Mouse (Mus musculus) ES-Bruce4 (cell line): ENCODE measurements around the gene Skor1. TPM values are rescaled to one million over a fixed set of nuclear protein-coding genes. Genes with fewer than 3 reads are reported as not detected.

Experiments used
- H3K27ac ChIP-seq: 2 replicates; pipeline ENCODE4 v1.5.1; 2012; ENCODE audit warnings: low read length, inconsistent platforms; ENCODE audit not compliant: insufficient read depth
- H3K27me3 ChIP-seq: 2 replicates; pipeline ENCODE4 v1.6.1; 2012; ENCODE audit warnings: mild to moderate bottlenecking, low read length, inconsistent platforms; ENCODE audit not compliant: control insufficient read depth, poor library complexity, insufficient read depth, severe bottlenecking
- H3K36me3 ChIP-seq: 2 replicates; pipeline ENCODE4 v1.6.1; 2012; ENCODE audit warnings: inconsistent platforms, mild to moderate bottlenecking, low read length, moderate library complexity; ENCODE audit not compliant: control insufficient read depth, poor library complexity, insufficient read depth, severe bottlenecking
- H3K4me1 ChIP-seq: one replicate; pipeline ENCODE4 v1.8.1; 2011; ENCODE audit warnings: low read length; ENCODE audit not compliant: control insufficient read depth, insufficient read depth
- H3K4me3 ChIP-seq: 2 replicates; pipeline ENCODE4 v1.5.1; 2011; ENCODE audit warnings: low read depth, mild to moderate bottlenecking, low read length
- H3K9ac ChIP-seq: 2 replicates; pipeline ENCODE4 v1.6.1; 2012; ENCODE audit warnings: low read depth, mild to moderate bottlenecking, inconsistent platforms; ENCODE audit not compliant: poor library complexity, severe bottlenecking
- H3K9me3 ChIP-seq: replicated peaks from 2 replicates; pipeline ENCODE4 v1.6.1; 2012; ENCODE audit warnings: mild to moderate bottlenecking, low read length, inconsistent platforms; ENCODE audit not compliant: control insufficient read depth, poor library complexity, insufficient read depth, severe bottlenecking
- CTCF ChIP-seq: IDR thresholded peaks from one replicate; pipeline ENCODE4 v1.8.1; 2011; ENCODE audit warnings: low read depth, low read length
- EP300 ChIP-seq: IDR thresholded peaks from 2 replicates; pipeline ENCODE4 v1.6.1; 2011; ENCODE audit warnings: low read depth, low read length; ENCODE audit not compliant: insufficient read depth
- POLR2A ChIP-seq: IDR thresholded peaks from one replicate; pipeline ENCODE4 v1.8.1; 2011; ENCODE audit warnings: low read length; ENCODE audit not compliant: insufficient read depth
- polyA plus RNA-seq: library from polyadenylated mRNA; stranded (reverse); fragments of >200 nt; gene quantifications from 2 replicates; pipeline ENCODE4 v1.2.4, GENCODE M21; 2011; ENCODE audit warnings: low read depth; ENCODE audit not compliant: missing spikeins, insufficient read depth, insufficient read length

Skor1 gene
- polyA plus RNA-seq, 1 experiment: not detected

- Histone ChIP-seq H3K27me3 (no peaks in the 10 kb centered on the region), H3K27ac (no peak overlapping the region), H3K9ac (no peak overlapping the region), H3K4me1 (no peaks in the 10 kb centered on the region), H3K9me3 (no peaks in the 10 kb centered on the region), H3K36me3 (no peaks in the 10 kb centered on the region), H3K4me3 (no peak overlapping the region)
- TF ChIP-seq EP300 (no peak), CTCF (no peak), POLR2A (no peak)
These were observed 48.1 kb downstream of the Skor1 start for GRCm38 (mm10) chr9:63100660-63101059.

- H3K4me1 ChIP-seq: no peaks in the 10 kb centered on the region
- TF ChIP-seq EP300: no peak
- TF ChIP-seq CTCF: no peak
- no peak for TF ChIP-seq POLR2A
- no peaks in the 10 kb centered on the region for H3K36me3 ChIP-seq
- H3K4me3 ChIP-seq: no peak overlapping the region
- H3K9me3 ChIP-seq: no peaks in the 10 kb centered on the region
- H3K27me3 ChIP-seq: no peaks in the 10 kb centered on the region
- no peak overlapping the region for H3K27ac ChIP-seq
- no peak overlapping the region for H3K9ac ChIP-seq
These were observed 48.9 kb downstream of the Skor1 start for GRCm38 (mm10) chr9:63099876-63100275.

- H3K27me3 ChIP-seq: no peaks in the 10 kb centered on the region
- H3K4me3 ChIP-seq: no peak overlapping the region
- H3K36me3 ChIP-seq: no peaks in the 10 kb centered on the region
- no peaks in the 10 kb centered on the region for H3K4me1 ChIP-seq
- H3K9ac ChIP-seq: no peak overlapping the region
- no peaks in the 10 kb centered on the region for H3K9me3 ChIP-seq
- TF ChIP-seq EP300: no peak
- TF ChIP-seq POLR2A: no peak
- TF ChIP-seq CTCF: no peak
- no peak overlapping the region for H3K27ac ChIP-seq
These were observed 49.4 kb downstream of the Skor1 start for GRCm38 (mm10) chr9:63099344-63099743.

- Histone ChIP-seq H3K36me3 (no peaks in the 10 kb centered on the region), H3K4me3 (no peak overlapping the region), H3K9me3 (no peaks in the 10 kb centered on the region), H3K9ac (no peak overlapping the region), H3K27me3 (no peaks in the 10 kb centered on the region), H3K27ac (no peak overlapping the region), H3K4me1 (no peaks in the 10 kb centered on the region)
- TF ChIP-seq EP300 (no peak), POLR2A (no peak), CTCF (no peak)
These were observed 49.9 kb downstream of the Skor1 start for GRCm38 (mm10) chr9:63098887-63099286.

- Histone ChIP-seq H3K9ac (no peak overlapping the region), H3K36me3 (no peaks in the 10 kb centered on the region), H3K27me3 (no peaks in the 10 kb centered on the region), H3K4me1 (no peaks in the 10 kb centered on the region), H3K9me3 (no peaks in the 10 kb centered on the region), H3K4me3 (no peak overlapping the region), H3K27ac (no peak overlapping the region)
- no peak for TF ChIP-seq EP300
- TF ChIP-seq POLR2A: no peak
- TF ChIP-seq CTCF: no peak
These were observed 51.6 kb downstream of the Skor1 start for GRCm38 (mm10) chr9:63097204-63097603.

- Histone ChIP-seq H3K4me1 (no peaks in the 10 kb centered on the region), H3K9me3 (no peaks in the 10 kb centered on the region), H3K4me3 (no peak overlapping the region), H3K36me3 (no peaks in the 10 kb centered on the region), H3K27ac (no peak overlapping the region), H3K27me3 (no peaks in the 10 kb centered on the region), H3K9ac (no peak overlapping the region)
- no peak for TF ChIP-seq POLR2A
- no peak for TF ChIP-seq EP300
- no peak for TF ChIP-seq CTCF
These were observed 54.7 kb downstream of the Skor1 start for GRCm38 (mm10) chr9:63094030-63094429.
